Mouse (Mus musculus): ENCODE measurements at regions not wholly inside any gene's neighbourhood (a gene's known extent, or its start where the extent isn't known, plus 50 kb on each side); places are given as distances from the start of the nearest gene placed in this dataset.

- TF ChIP-seq POLR2A (IDR thresholded peaks at IDR 0.05; ENCODE audit: borderline replicate concordance, low read depth, low read length) (no peak), CTCF (IDR thresholded peaks at IDR 0.05; ENCODE audit: low read depth, low read length) (no peak)
Measured at GRCm38 (mm10) chr4:143036704-143037103, 176.1 kb downstream of the Prdm2 start.
